Mouse (Mus musculus) testis, adult 2 months (tissue): ENCODE results near the gene Fam83g.

Experiments
- CTCF ChIP-seq: fragments of 200-500 bp; IDR thresholded peaks from 2 replicates; pipeline ENCODE4 v1.5.1; 2012; ENCODE audit warnings: low read depth, mild to moderate bottlenecking, inconsistent platforms, low read length, moderate library complexity; ENCODE audit not compliant: control insufficient read depth, insufficient read depth, insufficient replicate concordance
- POLR2A ChIP-seq: fragments of 200-500 bp; IDR thresholded peaks from 2 replicates; pipeline ENCODE4 v1.6.1; 2012; ENCODE audit warnings: low read depth, mild to moderate bottlenecking, inconsistent platforms, low read length, moderate library complexity; ENCODE audit not compliant: control insufficient read depth

GRCm38 (mm10) chr11:61649163-61649580, 34.7 kb upstream of the Fam83g start:
- TF ChIP-seq POLR2A = no peak
- no peak for TF ChIP-seq CTCF
